Mouse (Mus musculus) spleen, postnatal 10 days (tissue): Measurements from ENCODE around the gene Mup10.
"Not testable (repeated sequence)": the region's sequence is repeated elsewhere in the genome, so short reads cannot be mapped to it uniquely, and the experiment has no call there.

Experiments used
- DNase-seq, 2 experiments: peaks; one replicate each; pipeline ENCODE4 v3.0.0; 2021 to 2022; ENCODE audit warnings: low spot score in 2 of 2

Gene Mup10

GRCm38 (mm10) chr4:60582099-60582498 is at the start of gene Mup10:
Gene Mup10 (minus strand): TSS chr4:60582199.
- DNase-seq: not testable (repeated sequence)
